Comparison of ENCODE assay signal across 15 mouse cellular contexts in genomic region chr19:4624006-4624405, GRCm38 (mm10). TPM values are rescaled to one million over a fixed set of nuclear protein-coding genes. Genes with fewer than 3 reads are reported as not detected.
DNase-seq lines count a peak whose midpoint lies in the region; ATAC-seq and TF ChIP-seq lines count a peak whose summit lies in the region.
"Had no signal": no experiment of that assay in that cellular context is flagged by ENCODE, and none has a peak within 500 bp of the region (broad histone marks: within the 10 kb centered on the region; RNA-seq: fewer than 3 reads in every experiment).

No protein-coding gene starts in this region.

- no peak overlapping the region for H3K27ac ChIP-seq in forebrain, embryonic 11.5 days (ENCODE audit: low read depth, low read length)
- no peak overlapping the region for H3K27ac ChIP-seq in forebrain, embryonic 14.5 days (ENCODE audit: low read depth, low read length)
- H3K27ac ChIP-seq in left cerebral cortex, adult 2 months, result no peak overlapping the region
- no peak overlapping the region for H3K27ac ChIP-seq in embryonic facial prominence, embryonic 12.5 days
- H3K27ac ChIP-seq in limb, embryonic 10.5 days, result no peak overlapping the region

- TF ChIP-seq CTCF in left cerebral cortex, adult 2 months (IDR thresholded peaks at IDR 0.05), result no peak

- H3K4me2 ChIP-seq in forebrain, embryonic 11.5 days (ENCODE audit: low read depth, low read length, severe bottlenecking), result no peak overlapping the region
- H3K4me2 ChIP-seq in forebrain, embryonic 14.5 days (ENCODE audit: low read length), result no peak overlapping the region
- H3K4me2 ChIP-seq in embryonic facial prominence, embryonic 12.5 days (replicated peaks), result 0 out of 2 replicates have a peak overlapping the region, but pooled peaks have one; percentile 82

- peak; percentile 52 for DNase-seq in forebrain, embryonic 11.5 days (ENCODE audit: low spot score)
- DNase-seq in forebrain, embryonic 14.5 days (ENCODE audit: low spot score), result no peak
- DNase-seq in left cerebral cortex, adult 2 months (ENCODE audit: extremely low spot score in 1 of 2, low spot score in 2 of 2), result no peak
- DNase-seq in left cerebral cortex, adult 11 months (ENCODE audit: low spot score), result no peak
- DNase-seq in limb, embryonic 10.5 days (ENCODE audit: low spot score), result no peak
- no peak for DNase-seq in right cerebral cortex, postnatal 4 days
- DNase-seq: adrenal gland, postnatal 36 days; gastrocnemius, adult 2 months; kidney, postnatal 10 days; layer of hippocampus, postnatal 36 days; lung, adult 18-20 months; thymus, postnatal 14 days had no signal

- H3K36me3 ChIP-seq in forebrain, embryonic 11.5 days (ENCODE audit: control insufficient read depth, insufficient read depth, low read length), result no peaks in the 10 kb centered on the region; the same call in 1 of the 2 replicates
- H3K36me3 ChIP-seq in forebrain, embryonic 14.5 days (ENCODE audit: control insufficient read depth, insufficient read depth, low read length), result peaks cover 35% of the 10 kb centered on the region
- peaks cover 35% of the 10 kb centered on the region for H3K36me3 ChIP-seq in embryonic facial prominence, embryonic 12.5 days
- peaks cover 48% of the 10 kb centered on the region for H3K36me3 ChIP-seq in limb, embryonic 10.5 days

- 95% methylated on average over 12 of the region's 12 CpGs for WGBS in forebrain, embryonic 11.5 days
- 92% methylated on average over 12 of the region's 12 CpGs for WGBS in forebrain, embryonic 14.5 days
- 92% methylated on average over 12 of the region's 12 CpGs for WGBS in embryonic facial prominence, embryonic 12.5 days
- 95% methylated on average over 12 of the region's 12 CpGs for WGBS in limb, embryonic 10.5 days

- intact Hi-C loops in left cerebral cortex, adult 2 months (cut with DNase I), result loop anchor here (2.0 kb wide), 1 partner anchor 127 kb away; no protein-coding TSS in a partner anchor

- peaks cover 13% of the 10 kb centered on the region for H3K4me1 ChIP-seq in forebrain, embryonic 11.5 days (replicated peaks; ENCODE audit: control insufficient read depth, insufficient read depth, low read length)
- peaks cover 6% of the 10 kb centered on the region for H3K4me1 ChIP-seq in forebrain, embryonic 14.5 days (ENCODE audit: control insufficient read depth, insufficient read depth, low read length)
- H3K4me1 ChIP-seq in embryonic facial prominence, embryonic 12.5 days, result peaks cover 25% of the 10 kb centered on the region
- H3K4me1 ChIP-seq in limb, embryonic 10.5 days, result peaks cover 33% of the 10 kb centered on the region

- H3K27me3 ChIP-seq in forebrain, embryonic 11.5 days (ENCODE audit: control insufficient read depth, insufficient read depth, low read length), result no peaks in the 10 kb centered on the region
- H3K27me3 ChIP-seq in forebrain, embryonic 14.5 days (replicated peaks; ENCODE audit: control insufficient read depth, insufficient read depth, low read length), result no peaks in the 10 kb centered on the region
- no peaks in the 10 kb centered on the region for H3K27me3 ChIP-seq in embryonic facial prominence, embryonic 12.5 days
- H3K27me3 ChIP-seq in limb, embryonic 10.5 days (ENCODE audit: low read depth, poor library complexity, severe bottlenecking), result no peaks in the 10 kb centered on the region

- H3K9ac ChIP-seq in forebrain, embryonic 11.5 days (ENCODE audit: low read length), result no peak overlapping the region
- no peak overlapping the region for H3K9ac ChIP-seq in forebrain, embryonic 14.5 days (ENCODE audit: low read length)
- H3K9ac ChIP-seq in embryonic facial prominence, embryonic 12.5 days, result no peak overlapping the region

- no peak overlapping the region for H3K4me3 ChIP-seq in forebrain, embryonic 11.5 days (ENCODE audit: low read depth, low read length)
- no peak overlapping the region for H3K4me3 ChIP-seq in forebrain, embryonic 14.5 days (ENCODE audit: low read depth, low read length)
- H3K4me3 ChIP-seq in left cerebral cortex, adult 2 months, result peak overlapping the region; percentile 84
- H3K4me3 ChIP-seq in embryonic facial prominence, embryonic 12.5 days, result no peak overlapping the region
- peak overlapping the region; percentile 82; the same call in 1 of the 2 replicates for H3K4me3 ChIP-seq in limb, embryonic 10.5 days

- ATAC-seq in forebrain, embryonic 11.5 days (replicated peaks; ENCODE audit: low FRiP score), result no peak
- ATAC-seq in forebrain, embryonic 14.5 days, result no peak
- no peak for ATAC-seq in embryonic facial prominence, embryonic 12.5 days (ENCODE audit: insufficient number of reproducible peaks, insufficient read depth, low FRiP score, low TSS enrichment)
- no peak for ATAC-seq in activated CD4-positive, CD25-positive, alpha-beta regulatory T cell, adult 4 months

- H3K9me3 ChIP-seq in forebrain, embryonic 11.5 days (ENCODE audit: control insufficient read depth, low read length), result no peaks in the 10 kb centered on the region
- no peaks in the 10 kb centered on the region for H3K9me3 ChIP-seq in forebrain, embryonic 14.5 days (replicated peaks; ENCODE audit: control insufficient read depth, low read length)
- no peaks in the 10 kb centered on the region for H3K9me3 ChIP-seq in embryonic facial prominence, embryonic 12.5 days
- no peaks in the 10 kb centered on the region for H3K9me3 ChIP-seq in limb, embryonic 10.5 days (replicated peaks)

RNA-seq across cellular contexts. Expression of gene Rce1, which starts 1.4 kb away (rescaled TPM):
- polyA plus RNA-seq in forebrain, embryonic 11.5 days (2014; fragmentation: Nextera tagmentation; extraction: Ambion mirVana), result 60.1 and 67.2 TPM in 2 replicates
- 57.1 and 57.5 TPM in 2 replicates for polyA plus RNA-seq in forebrain, embryonic 14.5 days (2014; fragmentation: Nextera tagmentation; extraction: Ambion mirVana)
- total RNA-seq in left cerebral cortex, adult 2 months (2021), result 10 to 100 TPM; 26.4 to 30.6 TPM
- polyA plus RNA-seq in embryonic facial prominence, embryonic 12.5 days (2016; fragmentation: Nextera tagmentation; extraction: Ambion mirVana), result 64.6 and 67.9 TPM in 2 replicates
- polyA plus RNA-seq in limb, embryonic 10.5 days (2016; fragmentation: Nextera tagmentation; extraction: Ambion mirVana), result 85.7 and 90.4 TPM in 2 replicates
- 10 to 100 TPM; 38.4 to 47.2 TPM for polyA plus RNA-seq in activated CD4-positive, CD25-positive, alpha-beta regulatory T cell, adult 4 months (2017; shearing (Covaris generic))

RNA-seq across cellular contexts. Expression of gene Lrfn4, which starts 8.5 kb away (rescaled TPM):
- polyA plus RNA-seq in forebrain, embryonic 11.5 days (2014; fragmentation: Nextera tagmentation; extraction: Ambion mirVana), result 8.5 and 12.0 TPM in 2 replicates
- 12.2 and 12.6 TPM in 2 replicates for polyA plus RNA-seq in forebrain, embryonic 14.5 days (2014; fragmentation: Nextera tagmentation; extraction: Ambion mirVana)
- total RNA-seq in left cerebral cortex, adult 2 months (2021), result 10 to 100 TPM; 41.2 to 44.9 TPM
- 15.1 and 16.3 TPM in 2 replicates for polyA plus RNA-seq in embryonic facial prominence, embryonic 12.5 days (2016; fragmentation: Nextera tagmentation; extraction: Ambion mirVana)
- polyA plus RNA-seq in limb, embryonic 10.5 days (2016; fragmentation: Nextera tagmentation; extraction: Ambion mirVana), result 7.8 and 8.0 TPM in 2 replicates
- under 1 TPM in 1 of 2 experiments, not detected in 1; 0.31 TPM for polyA plus RNA-seq in activated CD4-positive, CD25-positive, alpha-beta regulatory T cell, adult 4 months (2017; shearing (Covaris generic))
- total RNA-seq: monocyte, adult 5-6 weeks had no signal

Comparison
In these comparisons a context has a peak if more than half of its experiments do, and no peak if none do; other contexts are left out.
1. H3K4me3 ChIP-seq: peak in left cerebral cortex, adult 2 months (single experiment) and limb, embryonic 10.5 days (single experiment); none in forebrain, embryonic 11.5 days (single experiment), forebrain, embryonic 14.5 days (single experiment) and embryonic facial prominence, embryonic 12.5 days (single experiment).